Mouse (Mus musculus) embryonic facial prominence, embryonic 11.5 days (tissue): ENCODE measurements around the gene Frat1. TPM values are rescaled to one million over a fixed set of nuclear protein-coding genes. Genes with fewer than 3 reads are reported as not detected.

Source experiments
- ATAC-seq: fragments of 200-750 bp; cut with Nextera tagmentation; replicated peaks from 2 replicates; pipeline ENCODE4 v1.8.0; 2017; ENCODE audit warnings: low read depth; ENCODE audit not compliant: insufficient number of reproducible peaks, low FRiP score, low TSS enrichment
- DNase-seq: peaks from one replicate; pipeline ENCODE4 v3.0.0-alpha.2; 2015; ENCODE audit warnings: low spot score
- H3K27ac ChIP-seq: fragments of 300-500 bp; sonication (generic); replicated peaks from 2 replicates; pipeline ENCODE4 v1.5.1; 2014; ENCODE audit warnings: mild to moderate bottlenecking, low read depth, low read length, control low read depth
- H3K27me3 ChIP-seq: fragments of 300-500 bp; sonication (generic); 2 replicates; pipeline ENCODE4 v1.6.1; 2014; ENCODE audit warnings: mild to moderate bottlenecking, low read length, moderate library complexity, mixed read lengths; ENCODE audit not compliant: control insufficient read depth, insufficient read depth
- H3K36me3 ChIP-seq: fragments of 300-500 bp; sonication (generic); replicated peaks from 2 replicates; pipeline ENCODE4 v1.6.1; 2014; ENCODE audit warnings: low read depth, mild to moderate bottlenecking, low read length, moderate library complexity, mixed read lengths; ENCODE audit not compliant: control insufficient read depth, insufficient read depth
- H3K4me1 ChIP-seq: fragments of 300-500 bp; sonication (generic); 2 replicates; pipeline ENCODE4 v1.6.1; 2014; ENCODE audit warnings: low read length, mixed read lengths; ENCODE audit not compliant: control insufficient read depth, insufficient read depth
- H3K4me2 ChIP-seq: fragments of 300-500 bp; sonication (generic); 2 replicates; pipeline ENCODE4 v1.6.1; 2014; ENCODE audit warnings: low read depth, mild to moderate bottlenecking, control low read depth, low read length, moderate library complexity
- H3K4me3 ChIP-seq: fragments of 300-500 bp; sonication (generic); 2 replicates; pipeline ENCODE4 v1.5.1; 2014; ENCODE audit warnings: low read depth, low read length, control low read depth
- H3K9ac ChIP-seq: fragments of 300-500 bp; sonication (generic); replicated peaks from 2 replicates; pipeline ENCODE4 v1.6.1; 2014; ENCODE audit warnings: mild to moderate bottlenecking, control low read depth, low read length
- H3K9me3 ChIP-seq: fragments of 300-500 bp; sonication (generic); replicated peaks from 2 replicates; pipeline ENCODE4 v1.6.1; 2016; ENCODE audit warnings: mild to moderate bottlenecking, low read length, inconsistent platforms, mixed read lengths; ENCODE audit not compliant: control insufficient read depth
- WGBS: fragments of 180-500 bp; shearing (Covaris S2); extraction: QIAGEN DNeasy Blood & Tissue Kit; methylation state at CpG from one replicate; pipeline ENCODE4 v1.1.7; 2014; 5-methylcytosine and 5-hydroxymethylcytosine counted together
- polyA plus RNA-seq: library from polyadenylated mRNA; unstranded; fragments of >200 nt; fragmentation: Nextera tagmentation; extraction: Ambion mirVana; gene quantifications from 2 replicates; pipeline ENCODE4 v1.2.1, GENCODE M21; 2014

Gene Frat1
- polyA plus RNA-seq, 1 experiment from 2014 or later, result 7.9 TPM

DNA sequence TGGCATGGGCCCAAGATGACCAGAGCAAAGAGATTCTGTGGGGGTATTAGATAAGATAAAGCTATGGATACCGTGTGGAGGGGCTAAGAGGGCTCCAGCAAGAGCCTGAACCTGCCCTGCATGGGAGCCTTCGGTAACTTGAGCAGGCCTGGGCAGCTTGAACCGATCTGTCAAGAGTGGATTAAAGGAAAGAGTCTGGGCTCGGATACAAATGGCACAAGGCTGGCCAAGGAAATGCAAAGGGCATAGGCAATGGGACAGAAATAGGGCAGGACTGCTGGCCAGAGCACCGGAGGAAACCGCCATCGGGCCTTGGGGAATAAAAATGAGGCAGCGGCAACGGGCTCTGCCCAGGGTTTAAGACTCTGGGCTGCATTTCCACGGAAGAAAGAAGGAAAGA, 12.4 kb upstream of the Frat1 start:
- Histone ChIP-seq H3K9ac (no peak overlapping the region; the same call in 1 of the 2 replicates), H3K27me3 (no peaks in the 10 kb centered on the region), H3K4me3 (no peak overlapping the region), H3K4me1 (peaks cover 3% of the 10 kb centered on the region; the same call in 1 of the 2 replicates), H3K9me3 (no peaks in the 10 kb centered on the region), H3K27ac (peak overlapping the region; percentile 47), H3K4me2 (no peak overlapping the region; the same call in 1 of the 2 replicates), H3K36me3 (no peaks in the 10 kb centered on the region)
- 50% methylated on average over 10 of the region's 10 CpGs for WGBS
- DNase-seq (peak; percentile 40), ATAC-seq (peak; percentile 52; the same call in 1 of the 2 replicates)

DNA sequence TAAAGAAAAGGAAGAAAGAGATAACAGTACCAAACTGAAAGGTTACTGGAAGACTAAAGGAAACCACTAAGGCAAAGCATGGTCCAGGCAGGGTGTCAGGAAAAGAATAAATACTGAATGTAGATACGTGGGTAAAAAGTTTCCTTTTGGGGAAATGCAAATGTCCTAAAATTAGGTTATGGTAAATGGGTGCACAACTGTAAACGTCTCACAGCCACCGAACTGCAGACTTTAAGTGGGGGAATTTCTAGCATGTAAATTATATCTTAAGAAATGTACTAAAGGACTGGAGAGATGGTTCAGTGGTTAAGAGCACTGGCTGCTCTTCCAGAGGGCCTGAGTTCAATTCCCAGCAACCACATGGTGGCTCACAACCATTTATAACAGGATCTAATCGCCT, 11.0 kb upstream of the Frat1 start:
- WGBS, result 85% methylated on average over 4 of the region's 4 CpGs
- Histone ChIP-seq H3K9me3 (no peaks in the 10 kb centered on the region), H3K36me3 (no peaks in the 10 kb centered on the region), H3K4me2 (no peak overlapping the region), H3K9ac (no peak overlapping the region), H3K27ac (no peak overlapping the region), H3K4me1 (peaks cover 3% of the 10 kb centered on the region; the same call in 1 of the 2 replicates), H3K4me3 (no peak overlapping the region), H3K27me3 (no peaks in the 10 kb centered on the region)
- DNase-seq (no peak), ATAC-seq (no peak)

DNA sequence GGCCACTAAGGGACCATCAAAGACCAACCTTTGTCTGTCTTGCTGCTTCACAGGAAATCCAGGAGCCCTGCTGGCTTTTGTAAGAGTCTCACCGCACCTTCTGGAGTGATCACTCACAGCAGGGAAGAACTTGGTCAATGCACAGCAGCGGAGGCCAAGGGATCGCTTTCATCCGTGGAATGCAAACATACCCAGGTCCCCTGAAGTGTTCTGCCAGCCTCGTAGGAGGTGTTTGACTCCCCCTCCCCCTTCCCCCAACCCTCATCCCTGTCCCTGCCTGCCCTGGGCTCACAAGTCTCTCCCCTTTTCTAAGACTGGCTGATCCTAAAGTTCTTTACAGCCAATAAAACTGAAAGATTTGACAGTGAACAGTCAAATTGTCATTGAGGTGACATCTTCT, 8.3 kb upstream of the Frat1 start:
- Histone ChIP-seq H3K27ac (no peak overlapping the region), H3K27me3 (no peaks in the 10 kb centered on the region), H3K4me1 (peaks cover 3% of the 10 kb centered on the region; the same call in 1 of the 2 replicates), H3K4me3 (no peak overlapping the region), H3K4me2 (no peak overlapping the region), H3K9ac (no peak overlapping the region), H3K36me3 (no peaks in the 10 kb centered on the region), H3K9me3 (no peaks in the 10 kb centered on the region)
- WGBS, result 6% methylated on average over 5 of the region's 5 CpGs
- DNase-seq (no peak), ATAC-seq (no peak)

DNA sequence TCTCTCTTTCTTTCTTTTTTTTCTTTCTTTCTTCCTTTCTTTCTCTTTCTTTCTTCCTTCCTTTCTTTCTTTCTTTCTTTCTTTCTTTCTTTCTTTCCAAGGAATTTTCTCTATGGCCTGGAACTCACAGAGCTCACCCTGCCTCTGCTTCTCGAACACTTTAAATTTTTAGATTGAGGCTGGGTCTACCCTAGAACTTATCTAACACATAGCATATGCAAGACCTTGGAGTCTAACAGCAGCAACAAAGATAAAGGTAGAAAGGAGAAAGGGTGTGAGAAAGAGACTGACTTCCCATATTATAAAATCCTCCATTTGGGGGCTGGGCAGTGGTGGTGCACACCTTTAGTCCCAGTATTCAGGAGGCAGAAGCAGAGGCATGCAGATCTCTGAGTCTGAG, 7.2 kb upstream of the Frat1 start:
- Histone ChIP-seq H3K9me3 (no peaks in the 10 kb centered on the region), H3K27ac (no peak overlapping the region), H3K4me1 (no peaks in the 10 kb centered on the region), H3K4me2 (no peak overlapping the region), H3K27me3 (no peaks in the 10 kb centered on the region), H3K36me3 (no peaks in the 10 kb centered on the region), H3K4me3 (no peak overlapping the region), H3K9ac (no peak overlapping the region)
- ATAC-seq, result no peak
- WGBS, result 91% methylated on average over 1 of the region's 1 CpGs
- DNase-seq, result no peak

DNA sequence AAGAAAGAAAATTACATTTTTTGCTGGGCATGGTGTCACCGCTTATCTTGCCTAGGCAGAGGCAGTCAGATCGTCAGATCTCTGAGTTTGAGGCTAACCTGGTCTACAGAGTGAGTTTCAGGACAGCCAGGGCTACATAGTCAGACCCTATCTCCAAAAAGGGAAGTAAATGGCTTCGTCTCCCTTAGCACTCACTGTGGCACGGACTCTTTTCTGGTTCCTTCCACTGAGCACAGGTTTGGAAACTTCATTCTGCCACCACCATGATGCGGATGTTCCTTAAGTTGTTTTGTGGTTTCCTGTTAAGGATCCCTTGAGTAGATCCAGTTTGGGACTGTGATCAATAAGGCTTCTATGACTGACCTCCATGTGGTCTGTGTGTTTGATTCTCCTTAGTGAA, 4.8 kb upstream of the Frat1 start:
- no peak overlapping the region for H3K27ac ChIP-seq
- ATAC-seq, result no peak
- H3K4me2 ChIP-seq, result no peak overlapping the region
- no peak overlapping the region for H3K9ac ChIP-seq
- H3K27me3 ChIP-seq, result no peaks in the 10 kb centered on the region
- H3K36me3 ChIP-seq, result no peaks in the 10 kb centered on the region
- no peaks in the 10 kb centered on the region for H3K4me1 ChIP-seq
- WGBS, result 85% methylated on average over 5 of the region's 5 CpGs
- no peak for DNase-seq
- no peak overlapping the region for H3K4me3 ChIP-seq
- H3K9me3 ChIP-seq, result no peaks in the 10 kb centered on the region

DNA sequence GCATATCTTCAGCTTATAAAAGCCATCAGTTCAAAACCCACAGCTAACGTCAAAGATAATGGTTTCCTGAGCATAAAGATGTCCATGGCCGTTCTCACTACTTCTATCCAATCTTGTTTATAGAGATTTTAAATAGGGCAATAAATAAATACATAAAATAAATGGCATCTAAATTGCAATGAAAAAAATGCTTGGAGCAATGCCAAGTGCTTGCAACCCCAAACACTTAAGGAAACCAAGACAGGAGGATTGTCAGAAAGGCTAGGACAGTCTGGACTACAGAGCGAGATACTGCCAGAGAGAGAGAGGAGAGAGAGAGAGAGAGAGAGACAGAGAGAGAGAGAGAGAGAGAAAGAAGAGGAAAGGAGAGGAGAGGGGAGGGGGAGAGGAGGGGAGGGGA, 3.2 kb upstream of the Frat1 start:
- no peaks in the 10 kb centered on the region for H3K9me3 ChIP-seq

DNA sequence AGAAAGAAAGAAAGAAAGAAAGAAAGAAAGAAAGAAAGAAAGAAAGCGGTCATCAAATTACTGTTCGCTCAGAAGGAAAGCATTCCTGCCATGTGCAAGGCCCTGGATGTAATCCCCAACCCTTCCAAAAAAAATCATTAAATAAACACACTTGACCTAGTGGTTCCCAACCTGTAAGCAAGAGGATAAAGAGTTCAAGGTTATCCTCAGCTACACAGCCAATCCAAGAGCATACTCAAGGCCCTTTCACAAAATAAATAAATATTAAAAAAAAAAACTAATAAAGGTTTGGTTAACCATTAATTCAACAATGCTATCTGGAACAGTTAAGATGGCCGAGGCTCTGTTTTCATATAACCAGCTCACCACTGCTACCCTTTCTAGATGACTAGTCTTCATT, 829 bp upstream of the Frat1 start:
- Histone ChIP-seq H3K27me3 (0 out of 2 replicates have a peak, but pooled peaks cover 2% of the 10 kb centered on the region), H3K4me1 (peaks cover 7% of the 10 kb centered on the region), H3K9me3 (no peaks in the 10 kb centered on the region), H3K4me2 (peak overlapping the region; percentile 98), H3K4me3 (peak overlapping the region; percentile 77; the same call in 1 of the 2 replicates), H3K27ac (no peak overlapping the region), H3K9ac (no peak overlapping the region), H3K36me3 (no peaks in the 10 kb centered on the region)
- DNase-seq, result no peak
- 64% methylated on average over 3 of the region's 3 CpGs for WGBS
- no peak for ATAC-seq

More for the DNA sequence above, 3.2 kb upstream of the Frat1 start:
- Histone ChIP-seq H3K4me1 (peaks cover 2% of the 10 kb centered on the region), H3K27me3 (no peaks in the 10 kb centered on the region), H3K9ac (no peak overlapping the region), H3K27ac (no peak overlapping the region), H3K4me2 (no peak overlapping the region), H3K4me3 (no peak overlapping the region), H3K36me3 (no peaks in the 10 kb centered on the region)
- DNase-seq (no peak), ATAC-seq (no peak)
- WGBS, result 86% methylated on average over 3 of the region's 3 CpGs

DNA sequence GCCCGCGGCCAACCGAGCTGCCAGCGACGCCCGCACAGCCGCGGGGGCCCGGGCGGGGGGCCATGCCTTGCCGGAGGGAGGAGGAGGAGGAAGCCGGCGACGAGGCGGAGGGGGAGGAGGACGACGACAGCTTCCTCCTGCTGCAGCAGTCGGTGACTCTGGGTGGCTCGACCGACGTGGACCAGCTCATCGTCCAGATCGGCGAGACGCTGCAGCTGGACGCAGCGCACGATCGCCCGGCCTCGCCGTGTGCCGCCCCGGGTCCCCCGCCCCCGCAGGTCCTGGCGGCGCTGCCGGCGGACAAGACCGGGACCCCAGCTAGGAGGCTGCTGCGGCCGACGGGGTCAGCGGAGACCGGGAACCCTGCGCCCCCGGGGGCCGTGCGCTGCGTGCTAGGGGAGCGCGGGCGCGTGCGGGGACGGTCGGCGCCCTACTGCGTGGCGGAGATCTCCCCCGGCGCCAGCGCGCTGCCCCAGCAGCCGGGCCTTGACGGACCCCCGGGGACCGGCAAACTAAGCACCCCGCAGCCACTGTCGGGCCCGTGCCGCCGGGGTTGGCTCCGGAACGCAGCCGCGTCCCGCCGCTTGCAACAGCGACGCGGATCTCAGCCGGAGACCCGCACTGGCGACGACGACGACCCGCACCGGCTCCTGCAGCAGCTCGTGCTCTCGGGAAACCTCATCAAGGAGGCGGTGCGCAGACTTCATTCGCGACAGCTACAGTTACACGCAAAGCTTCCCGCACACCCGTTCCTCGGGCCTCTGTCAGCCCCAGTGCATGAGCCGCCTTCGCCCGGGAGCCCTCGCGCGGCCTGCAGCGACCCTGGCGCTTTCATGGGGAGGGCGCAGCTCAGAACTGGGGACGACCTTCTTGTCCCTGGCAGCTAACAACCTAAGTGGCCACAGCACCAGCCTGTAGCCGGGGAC, 599 bp downstream of the Frat1 start:
- DNase-seq (peak; percentile 56), ATAC-seq (peak; percentile 29; the same call in 1 of the 2 replicates)
- WGBS, result under 1% methylated on average over 105 of the region's 112 CpGs
- peak overlapping the region; percentile 67; the same call in 1 of the 2 replicates for H3K27ac ChIP-seq
- H3K4me2 ChIP-seq, result peak overlapping the region; percentile 98
- H3K4me1 ChIP-seq, result peaks cover 7% of the 10 kb centered on the region
- H3K36me3 ChIP-seq, result no peaks in the 10 kb centered on the region
- H3K9ac ChIP-seq, result peak overlapping the region; percentile 79
- H3K4me3 ChIP-seq, result peak overlapping the region; percentile 77
- H3K27me3 ChIP-seq, result 0 out of 2 replicates have a peak, but pooled peaks cover 2% of the 10 kb centered on the region
- H3K9me3 ChIP-seq, result no peaks in the 10 kb centered on the region
